Mouse (Mus musculus): ENCODE measurements around the gene Ncor2. TPM values are rescaled to one million over a fixed set of nuclear protein-coding genes. Genes with fewer than 3 reads are reported as not detected.
"Not testable (repeated sequence)": the region's sequence is repeated elsewhere in the genome, so short reads cannot be mapped to it uniquely, and the experiment has no call there.

Gene Ncor2
- 100 to 1,000 TPM; 229 to 297 TPM for total RNA-seq (2021)

- peak; percentile 70 to 73 for DNase-seq (ENCODE audit: extremely low spot score in 1 of 2, low spot score in 1 of 2)
These were observed at the start of gene Ncor2 for GRCm38 (mm10) chr5:125179007-125179734. Gene Ncor2, minus strand, starts transcription at chr5:125179219.

GRCm38 (mm10) chr5:125227699-125228098 is 48.7 kb upstream of the Ncor2 start:
- DNase-seq (ENCODE audit: extremely low spot score in 1 of 2, low spot score in 1 of 2) = no peak

GRCm38 (mm10) chr5:125226229-125226634 is 47.2 kb upstream of the Ncor2 start:
- DNase-seq (ENCODE audit: extremely low spot score in 1 of 2, low spot score in 1 of 2) = peak; percentile 61 to 71

GRCm38 (mm10) chr5:125224925-125225324 is 45.9 kb upstream of the Ncor2 start:
- no peak for DNase-seq (ENCODE audit: extremely low spot score in 1 of 2, low spot score in 1 of 2)

GRCm38 (mm10) chr5:125223961-125224360 is 44.9 kb upstream of the Ncor2 start:
- no peak for DNase-seq (ENCODE audit: extremely low spot score in 1 of 2, low spot score in 1 of 2)

- no peak for DNase-seq (ENCODE audit: extremely low spot score in 1 of 2, low spot score in 1 of 2)
These were observed 43.7 kb upstream of the Ncor2 start for GRCm38 (mm10) chr5:125222706-125223105.

- DNase-seq (ENCODE audit: extremely low spot score in 1 of 2, low spot score in 1 of 2) = peak; percentile 44 to 63
These were observed 42.8 kb upstream of the Ncor2 start for GRCm38 (mm10) chr5:125221868-125222267.

- no peak for DNase-seq (ENCODE audit: extremely low spot score in 1 of 2, low spot score in 1 of 2)
These were observed 38.6 kb upstream of the Ncor2 start for GRCm38 (mm10) chr5:125217426-125218170.

GRCm38 (mm10) chr5:125215930-125216459 is 37.0 kb upstream of the Ncor2 start:
- peak; percentile 80 to 85 for DNase-seq (ENCODE audit: extremely low spot score in 1 of 2, low spot score in 1 of 2)

- peak in 1 of 2 experiments; percentile 41 for DNase-seq (ENCODE audit: extremely low spot score in 1 of 2, low spot score in 1 of 2)
These were observed 36.4 kb upstream of the Ncor2 start for GRCm38 (mm10) chr5:125215346-125215929.

GRCm38 (mm10) chr5:125214064-125214463 is 35.0 kb upstream of the Ncor2 start:
- no peak for DNase-seq (ENCODE audit: extremely low spot score in 1 of 2, low spot score in 1 of 2)

- DNase-seq (ENCODE audit: extremely low spot score in 1 of 2, low spot score in 1 of 2) = not testable (repeated sequence)
These were observed 25.9 kb upstream of the Ncor2 start for GRCm38 (mm10) chr5:125204910-125205309.

GRCm38 (mm10) chr5:125204199-125204815 is 25.3 kb upstream of the Ncor2 start:
- DNase-seq (ENCODE audit: extremely low spot score in 1 of 2, low spot score in 1 of 2) = no peak

GRCm38 (mm10) chr5:125203759-125204158 is 24.7 kb upstream of the Ncor2 start:
- DNase-seq (ENCODE audit: extremely low spot score in 1 of 2, low spot score in 1 of 2) = no peak

- peak; percentile 36 to 40 for DNase-seq (ENCODE audit: extremely low spot score in 1 of 2, low spot score in 1 of 2)
These were observed 24.1 kb upstream of the Ncor2 start for GRCm38 (mm10) chr5:125203099-125203498.

GRCm38 (mm10) chr5:125202100-125202499 is 23.1 kb upstream of the Ncor2 start:
- no peak for DNase-seq (ENCODE audit: extremely low spot score in 1 of 2, low spot score in 1 of 2)

- no peak for DNase-seq (ENCODE audit: extremely low spot score in 1 of 2, low spot score in 1 of 2)
These were observed 20.1 kb upstream of the Ncor2 start for GRCm38 (mm10) chr5:125199086-125199485.

GRCm38 (mm10) chr5:125197325-125197724 is 18.3 kb upstream of the Ncor2 start:
- DNase-seq (ENCODE audit: extremely low spot score in 1 of 2, low spot score in 1 of 2) = not testable (repeated sequence)

- DNase-seq (ENCODE audit: extremely low spot score in 1 of 2, low spot score in 1 of 2) = no peak
These were observed 17.0 kb upstream of the Ncor2 start for GRCm38 (mm10) chr5:125196054-125196453.

- no peak for DNase-seq (ENCODE audit: extremely low spot score in 1 of 2, low spot score in 1 of 2)
These were observed 16.1 kb upstream of the Ncor2 start for GRCm38 (mm10) chr5:125195142-125195541.

All from layer of hippocampus, postnatal 25 days (tissue).